Mouse (Mus musculus) cortical plate, adult 2 months (tissue): ENCODE measurements around the gene Armc7.

ENCODE experiments used
- CTCF ChIP-seq: fragments of 200-500 bp; IDR thresholded peaks from 2 replicates; pipeline ENCODE4 v1.5.1; 2011; ENCODE audit warnings: mild to moderate bottlenecking, control low read depth, low read length; ENCODE audit not compliant: insufficient read depth; ENCODE audit errors: extremely low read depth
- POLR2A ChIP-seq: fragments of 200-500 bp; IDR thresholded peaks from 2 replicates; pipeline ENCODE4 v1.6.1; 2011; ENCODE audit warnings: mild to moderate bottlenecking, low read length, control low read depth; ENCODE audit not compliant: insufficient read depth; ENCODE audit errors: extremely low read depth

GRCm38 (mm10) chr11:115478296-115478938, 3.0 kb downstream of the Armc7 start:
- TF ChIP-seq CTCF (no peak), POLR2A (no peak)
